Mouse (Mus musculus): ENCODE measurements around the gene AI661453. TPM values are rescaled to one million over a fixed set of nuclear protein-coding genes. Genes with fewer than 3 reads are reported as not detected.

AI661453 gene
- total RNA-seq, 2 experiments from 2014 or later, result 2.7 to 4.4 TPM

DNA sequence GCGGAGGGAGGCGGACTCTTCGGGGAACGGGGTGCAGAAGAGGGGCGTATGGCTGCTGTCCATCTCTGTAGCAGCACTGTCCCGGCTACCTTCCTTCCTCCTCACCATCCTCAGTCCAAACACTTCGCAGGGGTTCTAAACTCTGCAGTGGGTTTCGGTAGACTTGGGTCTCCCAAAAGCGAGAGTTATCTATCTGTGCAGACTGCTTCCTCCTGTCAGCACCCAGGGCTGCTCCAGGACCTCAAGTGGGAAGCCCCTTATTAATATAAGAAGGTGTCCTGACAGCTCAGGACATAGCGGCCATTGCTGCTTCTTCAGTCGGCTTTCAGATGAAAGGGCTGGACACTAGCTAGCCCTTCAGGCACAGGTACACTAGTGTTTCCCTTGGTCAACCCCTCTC is 28.6 kb downstream of the AI661453 start:
- DNase-seq (ENCODE audit: low spot score in 2 of 2), result no peak

DNA sequence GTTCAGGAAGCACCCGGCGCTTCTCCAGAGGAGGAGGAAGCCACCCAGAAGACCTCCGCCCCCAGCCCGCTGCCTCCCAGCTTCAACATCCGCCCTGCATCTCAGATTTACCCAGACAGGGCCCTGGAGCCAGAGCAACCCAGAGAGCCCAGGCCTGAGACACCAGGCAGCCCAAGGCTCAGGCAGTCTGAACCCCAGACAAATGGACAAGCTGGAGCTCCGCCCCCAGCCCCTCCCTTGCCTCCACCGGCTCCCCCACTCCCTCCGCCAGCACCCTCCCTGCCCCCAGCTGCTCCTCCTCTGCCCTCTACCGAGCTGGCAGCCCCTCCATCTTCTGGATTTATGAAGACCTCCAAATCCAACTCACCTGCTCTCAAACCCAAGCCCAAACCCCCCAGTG is 29.9 kb downstream of the AI661453 start:
- no peak for DNase-seq (ENCODE audit: low spot score in 2 of 2)

DNA sequence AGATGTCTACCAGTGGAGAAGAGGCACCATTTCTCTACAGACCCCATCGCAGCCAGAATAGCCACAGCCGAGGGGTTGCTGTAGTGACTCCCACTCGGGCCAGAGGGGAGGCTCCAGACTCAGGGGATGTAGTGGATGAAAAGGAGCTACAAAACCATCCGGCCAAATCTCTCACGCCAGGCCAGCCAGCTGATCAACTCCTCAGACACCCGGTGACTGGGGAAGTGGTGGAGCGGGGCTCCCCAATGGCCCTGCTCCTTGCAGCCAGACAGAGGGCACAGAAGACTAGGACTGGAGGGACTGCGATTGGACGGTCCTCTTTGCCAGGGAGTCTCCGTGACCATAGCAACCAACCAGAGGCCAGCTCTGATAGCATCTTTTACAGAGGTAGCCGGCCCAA is 31.2 kb downstream of the AI661453 start:
- DNase-seq (ENCODE audit: low spot score in 2 of 2), result no peak

DNA sequence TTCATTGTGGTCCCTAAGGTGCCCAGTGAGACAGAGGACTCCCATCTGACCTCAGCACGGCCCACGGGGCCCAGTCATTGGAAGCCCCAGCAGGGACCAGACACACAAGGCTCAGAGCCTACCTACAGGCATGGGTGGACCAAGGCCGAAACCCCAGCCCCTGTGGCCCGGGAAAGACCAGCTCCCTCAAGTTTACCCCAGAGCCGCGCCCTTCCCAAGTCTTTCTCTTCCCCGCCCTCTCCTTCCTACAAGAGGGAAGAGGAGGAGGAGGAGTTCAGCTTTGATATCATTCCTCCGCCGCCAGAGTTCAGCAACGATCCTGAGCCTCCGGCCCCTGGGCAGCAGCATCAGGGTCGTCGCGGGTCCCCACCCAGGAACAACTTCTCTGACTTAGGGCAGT is 31.6 kb downstream of the AI661453 start:
- DNase-seq (ENCODE audit: low spot score in 2 of 2), result no peak

DNA sequence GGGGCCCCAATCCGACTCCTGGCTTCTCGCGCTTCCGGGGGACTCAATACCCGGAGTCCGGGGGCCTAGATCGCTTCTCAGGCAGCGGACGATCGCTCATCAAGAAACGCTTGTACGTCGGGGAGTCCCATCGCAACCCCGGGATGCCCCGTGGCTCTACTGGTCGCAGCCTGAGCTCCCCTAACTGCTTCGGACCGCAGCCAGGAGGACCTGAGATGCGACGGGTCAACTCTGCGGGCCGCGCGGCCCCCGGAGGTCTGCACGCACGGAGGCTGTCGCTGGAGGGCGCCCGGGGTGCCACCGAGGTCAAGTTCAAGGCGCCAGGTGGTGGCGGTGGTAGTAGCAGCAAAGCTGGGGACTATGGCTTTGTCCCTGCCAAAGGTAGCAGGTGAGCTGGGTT is 32.1 kb downstream of the AI661453 start:
- DNase-seq (ENCODE audit: low spot score in 2 of 2), result no peak

DNA sequence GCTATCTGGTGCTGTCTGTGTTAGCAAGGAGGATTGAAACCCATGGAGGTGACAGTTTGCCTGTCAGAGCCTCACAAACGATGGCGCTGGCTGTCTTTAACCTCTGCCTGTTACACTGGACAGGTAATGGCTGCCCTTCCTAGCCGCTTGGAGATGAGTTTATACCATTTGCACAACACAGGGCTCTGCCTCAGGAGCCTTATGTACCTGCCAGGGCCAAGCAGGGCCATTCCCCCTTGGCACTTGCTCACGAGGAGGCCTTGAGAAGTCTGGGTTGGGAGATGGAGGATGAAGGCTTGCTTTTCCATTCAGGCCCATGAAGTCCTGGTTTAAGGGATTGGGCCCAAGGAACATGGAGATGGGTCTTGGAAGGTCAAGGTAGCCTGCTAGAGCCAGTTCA is 33.2 kb downstream of the AI661453 start:
- no peak for DNase-seq (ENCODE audit: low spot score in 2 of 2)

DNA sequence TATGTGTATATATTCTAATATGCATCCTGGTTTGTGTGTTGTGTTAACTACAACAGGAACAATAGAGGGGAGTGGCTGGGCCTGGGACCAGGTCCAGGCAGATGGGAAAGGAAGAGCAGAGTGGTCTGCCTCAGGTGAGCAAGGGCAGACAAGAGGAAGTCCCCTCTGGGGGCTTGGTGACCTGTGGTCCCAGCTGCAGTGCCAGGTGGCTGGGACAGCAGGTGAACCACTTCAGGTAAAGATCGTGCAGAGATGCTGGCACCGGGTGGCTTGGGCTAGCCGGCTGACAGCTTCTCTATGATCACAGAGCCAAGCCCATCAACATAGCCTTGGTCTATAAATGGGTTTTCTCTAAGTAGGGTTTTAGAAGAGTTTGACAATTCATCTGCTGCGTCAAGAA is 33.7 kb downstream of the AI661453 start:
- no peak for DNase-seq (ENCODE audit: low spot score in 2 of 2)

DNA sequence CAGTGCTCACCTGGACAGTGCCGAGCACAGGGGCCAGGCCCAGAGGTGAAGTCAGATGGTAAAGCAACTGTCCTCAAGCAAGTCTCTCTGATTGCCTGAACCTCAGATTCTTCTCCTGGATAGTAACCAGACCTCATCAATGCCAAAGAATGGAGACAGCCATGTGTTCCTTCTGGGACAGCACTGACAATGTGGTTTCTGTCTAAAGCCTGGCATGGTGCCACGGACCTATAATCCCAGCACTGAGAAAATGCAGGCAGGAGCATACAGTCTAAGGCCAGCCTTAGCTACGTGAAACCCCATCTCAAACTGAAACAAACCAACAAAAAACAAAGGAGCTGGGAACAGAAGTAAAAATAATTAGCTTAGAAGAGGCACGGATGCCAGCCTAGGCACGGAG is 34.3 kb downstream of the AI661453 start:
- no peak for DNase-seq (ENCODE audit: low spot score in 2 of 2)

DNA sequence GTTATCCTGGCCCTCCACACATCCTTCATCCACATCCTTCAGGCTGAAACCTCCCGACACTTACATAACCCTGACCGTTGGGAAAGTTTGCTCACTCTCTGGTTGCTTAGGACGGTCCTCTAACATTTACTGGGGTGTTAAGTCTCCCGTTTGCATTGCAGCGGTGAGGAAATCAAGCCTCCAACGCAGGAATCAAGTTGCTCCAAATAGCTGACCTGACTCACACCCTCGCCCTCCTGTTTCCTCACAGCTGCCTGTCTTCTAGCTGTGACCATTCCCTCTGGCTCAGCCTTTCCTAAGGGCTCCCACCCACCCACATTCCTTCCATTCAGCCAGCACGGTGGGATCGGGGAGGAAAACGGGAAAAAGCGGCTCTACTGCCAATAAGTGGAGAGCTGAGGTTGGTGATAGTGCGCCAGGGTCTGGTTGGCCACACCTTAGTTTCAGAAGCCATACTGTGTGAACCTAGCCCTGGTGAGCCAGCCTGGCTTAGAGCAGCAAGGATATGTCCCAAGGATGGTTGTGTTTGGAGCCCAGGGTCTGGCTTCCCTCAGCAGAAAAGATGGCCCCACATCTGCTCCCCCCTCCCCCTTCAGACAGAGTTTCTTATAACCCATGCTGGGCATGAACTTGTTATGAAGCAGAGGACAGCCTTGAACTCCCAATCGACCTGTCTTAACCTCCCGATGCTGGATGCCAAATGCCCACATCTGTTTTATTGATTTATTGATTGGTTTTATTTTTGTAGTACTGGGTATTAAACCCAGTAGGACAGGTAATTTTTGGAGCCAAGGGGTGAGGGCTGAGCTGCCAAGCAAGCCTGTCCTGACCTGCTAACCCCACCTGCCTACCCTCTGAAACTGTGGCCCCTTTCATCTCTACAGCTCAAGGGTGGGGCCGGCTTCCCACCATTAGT is 36.3 kb downstream of the AI661453 start:
- no peak for DNase-seq (ENCODE audit: low spot score in 2 of 2)

DNA sequence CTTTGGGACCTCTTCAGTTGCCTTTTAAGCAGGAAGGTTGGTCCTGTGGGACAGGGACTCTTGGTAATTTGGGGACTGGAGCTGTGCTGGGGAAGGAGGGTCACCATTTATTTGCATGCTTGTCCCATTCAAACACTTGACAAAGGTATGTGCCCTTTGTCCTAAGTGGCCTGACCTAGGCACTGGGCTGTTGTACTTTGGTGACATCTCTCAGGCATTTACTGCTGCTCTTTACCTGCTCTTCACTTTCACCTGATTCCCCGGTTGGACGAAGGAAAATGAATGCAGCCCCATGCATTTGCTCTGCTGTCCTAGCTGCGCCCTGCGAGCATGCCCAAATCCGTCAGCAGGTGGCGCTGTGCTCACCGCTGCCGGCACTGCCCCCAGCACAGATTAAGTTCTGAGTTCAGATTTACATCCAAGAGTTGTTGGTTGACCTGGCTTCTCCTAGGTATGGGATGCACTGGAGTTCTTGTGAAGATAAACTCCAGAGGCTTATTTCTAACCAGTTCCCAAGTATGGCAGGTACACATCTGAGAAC is 37.1 kb downstream of the AI661453 start:
- peak in 1 of 2 experiments; percentile 28 for DNase-seq (ENCODE audit: low spot score in 2 of 2)

DNA sequence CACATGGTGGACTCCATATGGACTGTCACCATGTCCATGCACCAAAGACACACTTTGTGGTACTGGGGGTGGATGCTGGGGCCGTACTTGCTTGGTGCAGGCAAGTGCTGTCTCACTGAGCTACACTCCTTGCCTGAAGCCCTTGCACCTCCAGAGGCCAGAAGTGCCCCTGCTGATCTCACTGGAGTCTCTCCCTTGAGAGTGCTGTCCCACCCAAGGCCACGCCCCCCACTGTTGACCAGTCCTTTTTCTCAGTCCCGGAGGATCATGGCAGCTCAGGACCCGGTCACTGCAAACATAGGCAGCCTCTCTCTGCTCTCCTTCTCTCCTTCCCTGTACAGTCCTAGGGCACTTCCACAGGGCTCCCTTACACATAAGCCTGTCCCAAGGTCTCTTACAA is 37.8 kb downstream of the AI661453 start:
- no peak for DNase-seq (ENCODE audit: low spot score in 2 of 2)

DNA sequence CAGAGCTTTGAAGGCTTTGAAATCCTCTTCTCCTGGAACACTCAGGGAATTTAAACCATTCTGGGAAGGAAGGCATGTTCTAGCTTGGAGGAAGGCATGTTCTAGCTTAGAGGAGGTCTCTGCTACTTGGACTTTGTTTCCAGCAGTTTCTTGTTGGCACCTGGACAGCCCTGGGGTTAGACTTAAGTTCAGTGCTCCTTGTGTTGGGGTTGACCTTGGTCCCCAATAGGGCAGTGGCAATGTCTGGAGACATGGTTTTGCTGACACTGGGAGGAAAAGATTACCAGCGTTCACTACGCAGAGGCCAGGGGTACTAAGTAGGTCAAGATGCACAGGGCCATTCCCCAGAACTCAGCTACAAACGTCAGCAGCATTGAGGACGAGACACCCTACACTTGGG is 38.8 kb downstream of the AI661453 start:
- DNase-seq (ENCODE audit: low spot score in 2 of 2), result no peak

DNA sequence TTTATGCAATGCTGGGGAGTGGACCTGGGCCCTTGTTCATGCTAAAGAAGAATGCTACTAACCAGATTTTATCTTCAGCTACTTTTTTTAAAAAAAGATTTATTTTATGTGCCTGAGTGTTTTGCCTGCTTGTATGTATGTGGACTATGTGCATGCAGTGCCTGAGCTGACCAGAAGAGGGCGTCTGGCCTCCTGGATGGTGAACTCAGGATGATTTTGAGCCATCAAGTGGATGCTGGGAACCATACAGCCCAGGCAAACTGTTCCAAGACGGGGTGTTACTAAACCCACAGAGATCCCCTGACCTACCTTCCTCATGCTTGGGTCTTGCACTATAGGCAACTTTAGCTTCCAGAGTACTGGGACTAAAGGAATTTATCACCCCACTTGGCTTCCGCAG is 39.3 kb downstream of the AI661453 start:
- no peak for DNase-seq (ENCODE audit: low spot score in 2 of 2)

DNA sequence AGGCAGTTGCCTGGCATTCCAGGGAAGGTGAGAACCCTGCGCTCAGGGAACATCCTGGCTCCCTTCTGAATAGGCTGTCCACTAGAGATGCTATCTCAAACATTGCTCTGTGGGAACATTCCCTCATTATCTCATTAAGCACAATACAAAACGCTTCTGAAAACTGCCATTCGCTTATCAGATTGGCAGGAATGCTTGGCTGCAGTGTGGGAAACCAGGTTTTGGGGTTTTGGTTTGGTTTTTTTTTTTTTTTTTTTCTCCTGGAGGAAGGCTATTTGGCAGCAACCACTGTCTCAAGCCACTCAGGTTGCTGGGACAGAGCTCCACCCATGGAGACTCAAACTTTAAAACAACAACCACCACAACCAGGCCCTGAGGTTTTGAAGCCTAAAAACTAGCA is 43.5 kb downstream of the AI661453 start:
- no peak for DNase-seq (ENCODE audit: low spot score in 2 of 2)

DNA sequence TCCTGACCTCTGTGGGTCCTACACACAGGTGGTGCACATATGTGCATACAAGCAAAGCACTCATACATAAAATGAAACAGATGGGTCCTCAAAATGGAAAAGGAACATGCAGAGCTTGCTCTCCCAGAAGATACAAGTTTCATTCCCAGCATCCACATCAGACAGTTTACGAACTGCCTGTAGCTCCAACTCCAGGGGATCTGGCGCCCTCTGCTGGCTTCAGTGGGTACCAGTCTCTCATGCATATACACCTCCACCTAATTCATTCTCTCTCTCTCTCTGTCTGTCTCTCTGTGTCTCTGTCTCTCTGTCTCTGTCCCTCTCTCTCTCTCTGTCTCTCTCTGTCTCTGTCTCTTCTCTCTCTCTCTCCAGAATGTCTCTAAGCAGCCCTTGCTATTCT is 46.0 kb downstream of the AI661453 start:
- DNase-seq (ENCODE audit: low spot score in 2 of 2), result peak; percentile 38 to 58

DNA sequence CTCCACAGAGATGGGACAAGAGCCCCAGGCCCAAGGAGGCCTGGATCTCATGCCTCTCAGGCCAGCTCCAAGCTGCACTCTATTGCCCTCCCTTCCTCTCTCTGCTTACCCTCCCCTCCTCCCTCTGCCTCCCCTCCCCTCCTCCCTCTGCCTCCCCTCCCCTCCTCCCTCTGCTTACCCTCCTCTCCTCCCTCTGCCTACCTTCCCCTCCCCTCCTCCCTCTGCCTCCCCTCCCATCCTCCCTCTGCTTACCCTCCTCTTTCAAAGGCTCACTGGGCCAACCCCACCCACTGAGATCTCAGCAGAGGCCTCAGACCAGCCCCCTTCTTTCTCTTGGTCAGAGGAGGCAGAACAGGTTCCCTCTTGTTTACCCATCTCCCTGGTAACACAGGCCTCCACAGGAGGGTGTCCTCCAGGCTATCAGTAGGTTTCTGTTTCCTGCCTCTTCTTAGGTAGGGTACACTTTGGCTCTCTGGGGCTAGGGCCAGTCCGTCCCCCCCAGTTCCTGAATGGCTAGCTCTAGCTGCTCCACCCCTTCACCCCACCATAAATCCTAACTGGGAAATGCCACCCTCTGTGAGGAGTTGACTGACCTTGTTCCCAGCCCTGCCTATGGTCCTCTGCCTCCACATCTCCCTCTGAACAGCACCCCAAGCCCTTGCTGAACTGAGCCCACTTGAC is 48.0 kb downstream of the AI661453 start:
- no peak for DNase-seq (ENCODE audit: low spot score in 2 of 2)

DNA sequence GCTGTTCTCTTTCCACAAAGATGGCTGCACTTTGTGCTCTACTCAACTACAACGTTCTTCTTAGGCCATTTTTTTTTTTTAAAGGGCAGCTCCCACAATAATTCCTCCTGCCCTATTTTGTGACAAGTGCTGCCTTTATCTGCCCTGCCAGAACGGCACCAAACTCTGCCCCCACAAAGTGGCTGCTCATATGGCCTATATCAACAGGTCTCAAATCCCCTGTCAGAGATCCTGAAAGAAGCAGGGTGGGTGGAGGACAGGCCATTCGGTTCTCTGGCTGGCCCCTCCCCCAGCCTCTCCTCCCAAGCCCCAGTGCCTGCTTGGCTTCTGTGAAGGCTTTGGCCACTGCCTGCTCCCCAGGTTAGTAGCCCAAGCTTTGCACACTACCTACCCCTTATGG is 48.6 kb downstream of the AI661453 start:
- DNase-seq (ENCODE audit: low spot score in 2 of 2), result no peak

DNA sequence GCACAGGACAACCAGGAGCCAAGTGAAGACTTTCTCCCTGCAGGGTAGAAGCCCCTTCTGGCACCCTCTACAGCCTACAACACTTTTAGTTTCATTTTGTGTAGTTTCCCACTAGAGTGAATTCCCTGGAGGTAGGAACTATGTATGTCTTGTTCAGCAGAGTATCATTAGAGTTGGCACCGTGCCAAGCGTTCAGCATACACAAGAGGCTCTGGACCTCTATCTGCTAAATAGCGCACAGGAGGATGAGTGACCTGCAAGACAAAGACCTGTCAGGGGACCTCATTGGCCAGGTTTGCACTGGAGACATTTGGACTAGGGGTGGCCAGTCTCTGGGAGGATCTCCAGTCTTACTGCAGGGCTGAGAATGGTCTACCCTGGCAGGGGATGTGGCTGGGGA is 49.4 kb downstream of the AI661453 start:
- DNase-seq (ENCODE audit: low spot score in 2 of 2), result no peak

DNA sequence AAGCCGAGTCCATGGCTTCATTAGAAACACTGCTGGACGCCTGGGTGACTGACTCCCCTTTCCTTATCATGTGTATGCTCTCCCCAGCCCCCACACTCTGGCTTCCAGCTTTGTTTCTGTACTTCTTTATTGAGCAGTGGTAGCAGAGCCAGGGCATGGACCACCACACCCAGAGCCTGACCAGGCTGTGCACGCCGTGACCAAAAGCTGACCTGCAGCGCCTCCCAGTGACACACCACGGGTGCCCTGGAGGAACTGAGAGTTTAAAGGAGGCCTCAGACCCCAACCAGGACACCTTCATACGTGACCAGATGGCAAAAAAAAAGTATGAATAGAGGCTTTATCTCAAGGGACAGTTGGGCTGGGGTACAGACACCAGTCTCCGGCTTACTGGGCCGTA is 54.4 kb downstream of the AI661453 start:
- no peak for DNase-seq (ENCODE audit: low spot score in 2 of 2)

DNA sequence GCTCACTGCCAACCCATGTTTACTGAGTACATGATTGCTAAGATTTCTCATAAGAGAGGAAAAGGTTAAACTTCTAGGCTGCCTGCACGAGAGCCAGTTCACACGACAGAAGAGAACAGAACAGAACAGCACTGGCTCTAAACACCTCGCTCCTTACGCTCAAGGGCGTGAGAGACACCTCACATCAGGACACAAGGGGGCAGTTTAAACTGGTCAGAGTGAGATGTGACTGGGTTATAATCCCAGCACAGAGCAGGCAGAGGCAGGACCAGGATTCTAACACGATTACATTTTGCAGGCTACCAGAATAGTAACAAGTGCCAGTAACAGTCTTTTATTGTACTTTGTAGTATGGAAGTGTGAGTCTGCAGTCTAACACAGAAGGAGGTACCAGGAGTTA is 56.3 kb downstream of the AI661453 start:
- DNase-seq (ENCODE audit: low spot score in 2 of 2), result no peak

DNA sequence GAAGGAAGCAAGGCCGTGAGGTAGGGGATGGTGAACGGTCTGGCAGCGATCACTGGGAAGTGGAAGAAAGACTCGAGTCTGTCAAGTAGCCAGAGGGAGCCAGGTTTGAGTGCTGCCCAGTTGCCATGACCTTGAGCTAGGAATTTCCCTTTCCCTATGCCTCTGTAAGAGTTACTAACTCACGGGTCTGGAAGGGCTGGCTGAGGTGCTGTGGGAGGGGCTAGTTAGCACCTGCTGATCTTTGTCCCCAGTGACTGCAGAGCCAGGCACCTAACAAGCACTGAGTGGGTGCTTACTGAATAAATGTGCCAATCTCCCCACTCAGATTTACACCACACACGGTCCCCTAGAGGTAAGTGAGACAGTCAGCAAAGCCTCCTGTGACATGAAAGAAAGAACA is 57.2 kb downstream of the AI661453 start:
- no peak for DNase-seq (ENCODE audit: low spot score in 2 of 2)

DNA sequence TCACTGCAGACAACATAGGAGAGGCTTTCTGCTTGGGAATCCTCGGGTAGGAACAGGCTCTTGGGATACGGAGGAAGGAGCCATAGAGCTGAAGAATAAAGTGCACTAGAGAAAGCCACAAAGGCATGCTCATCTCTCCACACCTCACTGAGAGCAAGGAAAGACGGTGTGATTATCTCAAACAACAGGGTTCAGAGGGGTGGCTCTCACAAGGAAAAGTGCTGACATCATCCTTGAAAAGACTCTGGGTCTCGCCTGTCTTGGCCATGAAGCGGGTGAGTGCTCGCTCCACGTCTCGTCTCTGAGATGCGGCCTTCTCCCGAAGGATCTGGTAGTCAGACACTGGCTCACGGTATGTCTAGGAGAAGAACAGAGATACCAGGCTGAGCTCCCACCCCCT is 57.7 kb downstream of the AI661453 start:
- DNase-seq (ENCODE audit: low spot score in 2 of 2), result no peak

All from adrenal gland, postnatal 4 days (tissue).